Mouse (Mus musculus) MEL-GATA-1-ER (cell line): ENCODE results near the gene Arsg.
"Not testable (repeated sequence)": the region's sequence is repeated elsewhere in the genome, so short reads cannot be mapped to it uniquely, and the experiment has no call there.

Source experiments
- DNase-seq: peaks from one replicate; pipeline ENCODE4 v3.0.0-alpha.2; 2012; ENCODE audit warnings: low read depth; ENCODE audit errors: extremely low read depth

Arsg gene

GRCm38 (mm10) chr11:109468133-109468532 lies 5.0 kb upstream of the Arsg start:
- DNase-seq = no peak

GRCm38 (mm10) chr11:109470170-109470569 lies 3.0 kb upstream of the Arsg start:
- DNase-seq = no peak

- DNase-seq = no peak
These were observed 2.0 kb upstream of the Arsg start for GRCm38 (mm10) chr11:109470921-109471861.

GRCm38 (mm10) chr11:109472171-109472691 lies 943 bp upstream of the Arsg start:
- no peak for DNase-seq

- peak; percentile 75 for DNase-seq
These were observed 378 bp upstream of the Arsg start for GRCm38 (mm10) chr11:109472821-109473170.

GRCm38 (mm10) chr11:109474086-109474742 lies 1.0 kb downstream of the Arsg start:
- no peak for DNase-seq

GRCm38 (mm10) chr11:109474836-109475235 lies 1.7 kb downstream of the Arsg start:
- no peak for DNase-seq

- DNase-seq = no peak
These were observed 2.5 kb downstream of the Arsg start for GRCm38 (mm10) chr11:109475717-109476116.

- no peak for DNase-seq
These were observed 3.1 kb downstream of the Arsg start for GRCm38 (mm10) chr11:109476241-109476640.

GRCm38 (mm10) chr11:109476653-109477052 lies 3.5 kb downstream of the Arsg start:
- DNase-seq = no peak

- DNase-seq = no peak
These were observed 4.6 kb downstream of the Arsg start for GRCm38 (mm10) chr11:109477606-109478380.

GRCm38 (mm10) chr11:109479575-109480285 lies 6.6 kb downstream of the Arsg start:
- DNase-seq = no peak

- DNase-seq = no peak
These were observed 7.3 kb downstream of the Arsg start for GRCm38 (mm10) chr11:109480440-109480839.

- DNase-seq = no peak
These were observed 12.3 kb downstream of the Arsg start for GRCm38 (mm10) chr11:109485398-109486045.

- no peak for DNase-seq
These were observed 13.9 kb downstream of the Arsg start for GRCm38 (mm10) chr11:109487111-109487510.

GRCm38 (mm10) chr11:109487991-109488684 lies 15.0 kb downstream of the Arsg start:
- DNase-seq = no peak

- no peak for DNase-seq
These were observed 16.6 kb downstream of the Arsg start for GRCm38 (mm10) chr11:109489763-109490162.

- no peak for DNase-seq
These were observed 18.7 kb downstream of the Arsg start for GRCm38 (mm10) chr11:109491844-109492243.

- DNase-seq = not testable (repeated sequence)
These were observed 19.8 kb downstream of the Arsg start for GRCm38 (mm10) chr11:109492847-109493464.
